Mouse (Mus musculus) spleen, postnatal 14 days (tissue): Measurements from ENCODE around the gene St3gal6.
"Not testable (repeated sequence)": the region's sequence is repeated elsewhere in the genome, so short reads cannot be mapped to it uniquely, and the experiment has no call there.

Experiments used
- DNase-seq, 2 experiments: peaks; one replicate each; pipeline ENCODE4 v3.0.0; 2021 to 2022; ENCODE audit warnings: low spot score in 2 of 2

Gene St3gal6

GRCm38 (mm10) chr16:58476363-58476762 lies 47.7 kb downstream of the St3gal6 start:
- no peak for DNase-seq

GRCm38 (mm10) chr16:58475544-58476154 lies 48.4 kb downstream of the St3gal6 start:
- no peak for DNase-seq

DNA sequence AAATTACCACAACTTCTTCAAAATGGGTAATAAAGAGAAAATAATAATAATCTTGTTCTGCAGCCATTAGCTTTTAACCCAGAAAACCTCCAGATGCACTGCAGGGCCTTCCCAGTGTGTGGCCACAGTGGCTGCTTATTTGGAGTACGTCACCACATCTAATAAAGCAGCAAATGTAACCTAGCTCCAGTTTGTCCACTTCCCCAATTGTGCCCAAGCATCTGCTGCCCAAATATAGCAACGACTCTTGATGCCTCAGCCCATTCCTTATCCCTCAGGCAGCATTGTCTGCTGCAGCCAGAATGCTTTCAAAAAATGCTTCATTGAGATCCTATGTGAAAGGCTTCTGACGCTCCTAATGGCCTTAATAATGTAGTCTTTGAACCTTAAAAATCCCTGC lies 49.2 kb downstream of the St3gal6 start:
- DNase-seq: no peak

- DNase-seq: no peak
These were observed 53.2 kb downstream of the St3gal6 start for GRCm38 (mm10) chr16:58470841-58471240.

DNA sequence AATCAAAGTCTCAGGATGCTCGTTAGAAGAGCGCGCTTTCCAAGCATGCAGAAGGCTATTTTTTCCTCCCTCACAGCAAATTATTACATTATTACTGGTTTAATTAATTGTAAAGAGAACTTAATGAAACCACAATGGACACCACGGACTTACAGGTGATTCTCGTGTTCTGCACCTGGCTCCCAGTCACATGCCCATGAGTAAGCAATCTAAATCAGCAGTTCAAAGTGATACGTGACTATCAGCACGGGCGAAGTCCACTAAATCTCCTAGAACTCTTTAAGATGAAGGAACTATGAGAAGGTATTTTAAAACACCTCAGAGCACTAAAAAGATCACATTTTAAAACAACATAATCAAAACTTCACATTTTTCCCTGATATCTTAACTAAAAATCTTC lies 54.0 kb downstream of the St3gal6 start:
- DNase-seq: no peak

GRCm38 (mm10) chr16:58465412-58465811 lies 58.6 kb downstream of the St3gal6 start:
- DNase-seq: no peak

- DNase-seq: no peak
These were observed 60.0 kb downstream of the St3gal6 start for GRCm38 (mm10) chr16:58464051-58464450.

DNA sequence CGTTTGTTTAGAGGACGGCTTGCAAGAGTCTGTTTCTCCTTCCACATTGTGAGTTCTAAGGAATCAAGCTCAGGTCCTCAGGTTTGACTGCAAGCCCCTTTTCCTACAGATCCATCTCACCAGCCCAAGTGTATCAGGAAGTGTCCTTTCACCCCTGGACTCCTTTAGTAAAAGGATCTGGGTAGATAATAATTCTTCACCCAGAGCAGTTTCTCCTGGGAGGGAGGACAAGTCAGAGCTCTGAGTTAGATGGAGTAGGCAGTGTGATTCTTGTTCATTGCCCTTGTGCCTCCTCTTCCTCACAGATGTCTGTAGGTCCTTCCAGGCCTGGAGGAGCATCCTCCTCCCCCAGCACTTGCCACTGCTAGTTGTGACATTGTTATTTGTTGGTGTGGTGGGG lies 61.5 kb downstream of the St3gal6 start:
- DNase-seq: no peak

- no peak for DNase-seq
These were observed 62.1 kb downstream of the St3gal6 start for GRCm38 (mm10) chr16:58461856-58462518.

DNA sequence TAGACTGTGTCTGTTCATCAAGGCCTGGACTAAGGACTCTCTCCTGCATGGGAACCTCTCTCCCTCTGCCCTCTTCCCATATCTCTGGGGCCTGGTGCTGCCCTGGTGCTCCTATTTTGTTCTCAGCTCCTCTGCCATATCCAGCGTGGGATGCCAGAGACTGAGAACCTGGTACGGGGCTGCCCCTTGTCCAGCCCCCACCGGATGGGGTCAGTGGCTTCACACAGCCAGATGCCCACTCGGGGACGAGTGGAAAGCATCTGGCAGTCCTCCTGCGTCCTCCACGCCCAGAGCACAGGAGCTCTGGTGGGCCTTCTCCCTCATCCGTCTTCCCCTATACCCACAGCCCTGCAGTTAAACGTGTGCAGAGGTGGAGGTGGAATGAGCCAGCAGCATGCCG lies 63.7 kb downstream of the St3gal6 start:
- no peak for DNase-seq

GRCm38 (mm10) chr16:58459966-58460365 lies 64.1 kb downstream of the St3gal6 start:
- DNase-seq: not testable (repeated sequence)

GRCm38 (mm10) chr16:58456991-58457390 lies 67.1 kb downstream of the St3gal6 start:
- DNase-seq: no peak

DNA sequence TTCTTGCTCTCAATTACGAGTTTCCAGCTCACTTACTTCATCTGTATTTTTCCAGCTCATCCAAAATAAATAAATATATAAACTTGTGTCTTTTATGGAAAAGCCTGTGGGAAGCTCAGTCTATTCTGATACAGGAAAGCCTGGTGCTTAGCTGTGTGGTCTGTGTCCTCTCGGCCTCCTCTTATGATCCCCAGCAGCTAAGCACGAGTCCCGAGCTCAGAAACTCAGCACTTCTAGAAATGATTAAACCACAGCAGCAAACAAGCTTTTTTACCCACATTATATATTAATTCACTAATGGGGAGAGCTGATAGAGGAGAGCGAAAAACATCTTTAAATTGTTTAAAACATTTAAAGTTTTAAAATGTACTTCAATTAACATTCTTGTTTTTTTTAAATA lies 67.6 kb downstream of the St3gal6 start:
- DNase-seq: no peak

DNA sequence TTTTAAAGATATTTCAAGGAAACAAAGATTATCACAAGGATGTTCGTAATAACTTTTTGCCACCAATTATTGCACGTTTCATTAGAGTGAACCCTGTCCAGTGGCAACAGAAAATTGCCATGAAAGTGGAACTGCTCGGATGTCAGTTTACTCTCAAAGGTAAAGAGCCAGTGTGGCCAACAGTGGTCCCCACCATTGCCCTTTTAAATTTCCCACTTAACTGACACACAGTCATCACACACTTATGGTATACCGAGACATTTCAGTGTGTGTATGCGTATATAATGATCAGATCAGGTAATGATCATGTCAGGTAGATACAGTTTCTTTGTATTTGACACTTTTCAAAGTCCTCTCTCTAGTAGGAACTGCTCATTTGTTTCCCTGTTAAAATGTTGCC lies 68.9 kb downstream of the St3gal6 start:
- no peak for DNase-seq

- peak; percentile 53 to 67 for DNase-seq
These were observed 69.4 kb downstream of the St3gal6 start for GRCm38 (mm10) chr16:58454617-58455016.

GRCm38 (mm10) chr16:58453820-58454219 lies 70.2 kb downstream of the St3gal6 start:
- DNase-seq: no peak

DNA sequence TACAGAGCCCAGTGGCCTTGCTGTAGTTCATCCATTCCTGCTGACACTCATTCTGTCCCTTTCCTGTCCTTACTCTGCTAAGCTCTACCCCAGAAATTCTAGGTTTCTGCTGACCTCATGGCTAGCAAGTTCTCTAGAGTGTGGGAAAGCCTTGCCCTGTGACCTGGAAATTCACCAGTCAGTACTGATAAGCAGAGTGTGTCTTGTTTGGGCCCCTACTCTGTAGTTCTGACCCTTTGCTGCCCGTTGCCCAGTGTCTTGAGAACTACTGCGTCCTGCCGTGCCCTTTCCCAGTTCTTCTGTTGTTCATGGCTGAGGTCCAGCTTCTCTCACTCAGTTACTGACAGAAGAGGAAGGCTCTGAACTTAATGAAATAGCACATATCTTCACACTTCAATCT lies 70.9 kb downstream of the St3gal6 start:
- no peak for DNase-seq

DNA sequence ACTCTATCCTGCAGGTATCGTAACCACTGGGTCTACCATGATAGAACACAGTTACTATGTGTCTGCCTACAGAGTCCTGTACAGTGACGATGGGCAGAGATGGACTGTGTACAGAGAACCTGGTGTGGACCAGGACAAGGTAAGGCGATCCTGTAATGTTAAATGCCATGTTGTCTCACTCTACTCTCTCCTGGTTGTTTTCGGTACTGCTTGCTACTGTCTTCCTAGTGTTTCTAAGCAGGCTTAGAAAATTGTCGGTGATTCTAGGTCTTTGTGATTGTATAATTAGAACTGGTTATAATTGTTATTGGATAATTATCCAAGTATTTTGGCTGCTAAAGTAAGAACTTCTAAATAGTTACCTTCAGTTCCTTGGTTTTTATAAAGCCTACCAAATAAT lies 72.4 kb downstream of the St3gal6 start:
- no peak for DNase-seq

- DNase-seq: no peak
These were observed 73.4 kb downstream of the St3gal6 start for GRCm38 (mm10) chr16:58450648-58451047.

DNA sequence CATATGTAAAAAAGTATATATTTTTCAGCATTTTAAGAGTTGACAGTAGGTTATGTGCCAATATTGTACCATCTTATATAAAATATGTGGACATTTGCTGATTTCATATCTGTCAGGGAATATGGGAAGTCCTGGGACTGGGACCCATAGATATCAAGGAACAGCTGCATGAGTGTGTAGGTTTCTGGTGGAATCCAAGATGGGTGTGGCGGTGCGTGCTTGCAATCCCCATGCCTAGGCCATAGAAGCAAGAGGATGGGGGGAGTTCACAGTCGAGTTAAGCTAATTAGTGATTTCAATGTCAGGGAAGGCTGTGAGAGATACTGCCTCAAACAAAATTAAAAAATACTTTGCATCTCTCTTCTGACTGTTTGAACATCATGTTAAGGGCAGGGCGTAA lies 75.0 kb downstream of the St3gal6 start:
- no peak for DNase-seq

- no peak for DNase-seq
These were observed 77.5 kb downstream of the St3gal6 start for GRCm38 (mm10) chr16:58446281-58447259.

DNA sequence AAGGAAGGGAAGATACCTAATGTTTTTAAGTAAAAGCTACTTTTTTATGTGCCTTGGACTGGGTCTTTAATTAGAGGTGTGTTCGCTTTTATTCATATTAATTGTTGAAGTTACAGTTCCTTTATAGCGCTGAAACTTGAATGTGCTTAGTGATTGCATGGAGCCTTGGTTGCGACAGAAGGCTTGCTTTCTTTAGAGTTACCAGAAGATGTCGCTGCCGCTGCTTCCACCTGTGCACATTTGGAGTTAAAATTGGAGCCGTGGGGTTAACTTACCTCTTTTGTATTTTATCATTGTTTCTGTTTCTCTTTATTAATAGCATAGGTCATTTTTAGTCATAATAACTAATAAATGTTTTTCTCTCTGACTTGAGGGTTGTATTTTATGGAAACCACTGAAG lies 79.3 kb downstream of the St3gal6 start:
- no peak for DNase-seq

GRCm38 (mm10) chr16:58432384-58432783 lies 91.7 kb downstream of the St3gal6 start:
- DNase-seq: no peak
